Mouse (Mus musculus) erythroblast, embryonic 14.5 days (primary cell): Measurements from ENCODE around the gene Gm38394.

Experiments used
- GATA1 ChIP-seq: IDR thresholded peaks from 2 replicates; pipeline ENCODE4 v1.6.1; 2012; ENCODE audit warnings: low read length, inconsistent platforms, mixed read lengths
- TAL1 ChIP-seq: IDR thresholded peaks from 3 replicates; pipeline ENCODE4 v1.6.1; 2012; ENCODE audit warnings: low read length, inconsistent platforms, mixed read lengths

GRCm38 (mm10) chr1:133692195-133692594, 31.1 kb upstream of the Gm38394 start:
- TF ChIP-seq TAL1 (no peak), GATA1 (no peak)
